Mouse (Mus musculus): ENCODE data around the gene Wbp2nl.

The Wbp2nl gene

GRCm38 (mm10) chr15:82322195-82322594 lies 23.4 kb downstream of the Wbp2nl start:
- no peak for DNase-seq

GRCm38 (mm10) chr15:82325382-82325781 lies 26.6 kb downstream of the Wbp2nl start:
- no peak for DNase-seq

- peak in 1 of 2 experiments; percentile 50 for DNase-seq
Observed at GRCm38 (mm10) chr15:82335194-82335593, 36.4 kb downstream of the Wbp2nl start.

GRCm38 (mm10) chr15:82336629-82337028 lies 37.9 kb downstream of the Wbp2nl start:
- no peak for DNase-seq

GRCm38 (mm10) chr15:82337875-82338274 lies 39.1 kb downstream of the Wbp2nl start:
- DNase-seq, result peak in 1 of 2 experiments; percentile 43

- DNase-seq, result peak; percentile 98
Observed at GRCm38 (mm10) chr15:82338593-82339112, 39.9 kb downstream of the Wbp2nl start, which contains the start of the genes Naga, Pheta2 and Smdt1. TSS of gene Naga (minus strand) at chr15:82338925. TSS of gene Pheta2 (plus strand) at chr15:82338942. TSS of gene Smdt1 (plus strand) at chr15:82338959.

GRCm38 (mm10) chr15:82339150-82339549 lies 40.4 kb downstream of the Wbp2nl start:
- no peak for DNase-seq

- DNase-seq, result no peak
Observed at GRCm38 (mm10) chr15:82339634-82340254, 41.0 kb downstream of the Wbp2nl start.

- no peak for DNase-seq
Observed at GRCm38 (mm10) chr15:82340414-82341035, 41.8 kb downstream of the Wbp2nl start.

GRCm38 (mm10) chr15:82341036-82341501 lies 42.3 kb downstream of the Wbp2nl start:
- DNase-seq, result no peak

GRCm38 (mm10) chr15:82341675-82342542 lies 43.2 kb downstream of the Wbp2nl start:
- DNase-seq, result no peak

- no peak for DNase-seq
Observed at GRCm38 (mm10) chr15:82342543-82342935, 43.8 kb downstream of the Wbp2nl start.

GRCm38 (mm10) chr15:82343368-82344287 lies 44.9 kb downstream of the Wbp2nl start:
- DNase-seq, result peak in 1 of 2 experiments; percentile 43

GRCm38 (mm10) chr15:82344971-82345370 lies 46.2 kb downstream of the Wbp2nl start:
- no peak for DNase-seq

- DNase-seq, result peak; percentile 99
Observed at GRCm38 (mm10) chr15:82345820-82346470, 47.2 kb downstream of the Wbp2nl start.

GRCm38 (mm10) chr15:82346580-82347302 lies 48.0 kb downstream of the Wbp2nl start:
- DNase-seq, result no peak

GRCm38 (mm10) chr15:82347303-82347676 lies 48.5 kb downstream of the Wbp2nl start:
- no peak for DNase-seq

GRCm38 (mm10) chr15:82347852-82348251 lies 49.1 kb downstream of the Wbp2nl start:
- no peak for DNase-seq

GRCm38 (mm10) chr15:82348258-82348998 lies 49.7 kb downstream of the Wbp2nl start:
- no peak for DNase-seq

GRCm38 (mm10) chr15:82348999-82349341 lies 50.2 kb downstream of the Wbp2nl start:
- DNase-seq, result no peak
